Mouse (Mus musculus) forebrain, embryonic 16.5 days (tissue): Measurements from ENCODE around the gene Rundc1. TPM values are rescaled to one million over a fixed set of nuclear protein-coding genes. Genes with fewer than 3 reads are reported as not detected.
"Not testable (repeated sequence)": the region's sequence is repeated elsewhere in the genome, so short reads cannot be mapped to it uniquely, and the experiment has no call there.

Source experiments
- ATAC-seq: fragments of 200-750 bp; cut with Nextera tagmentation; 2 replicates; pipeline ENCODE4 v1.8.0; 2017; ENCODE audit warnings: mild to moderate bottlenecking, moderate library complexity
- H3K27ac ChIP-seq: fragments of 300-500 bp; sonication (generic); 2 replicates; pipeline ENCODE4 v1.5.1; 2014; ENCODE audit warnings: low read length, control low read depth
- H3K27me3 ChIP-seq: fragments of 300-500 bp; sonication (generic); replicated peaks from 2 replicates; pipeline ENCODE4 v1.6.1; 2014; ENCODE audit warnings: low read length; ENCODE audit not compliant: control insufficient read depth, insufficient read depth
- H3K36me3 ChIP-seq: fragments of 300-500 bp; sonication (generic); 2 replicates; pipeline ENCODE4 v1.6.1; 2014; ENCODE audit not compliant: control insufficient read depth, insufficient read depth
- H3K4me1 ChIP-seq: fragments of 300-500 bp; sonication (generic); replicated peaks from 2 replicates; pipeline ENCODE4 v1.6.1; 2014; ENCODE audit warnings: low read length; ENCODE audit not compliant: control insufficient read depth, insufficient read depth
- H3K4me2 ChIP-seq: fragments of 300-500 bp; sonication (generic); 2 replicates; pipeline ENCODE4 v1.6.1; 2014; ENCODE audit warnings: mild to moderate bottlenecking, low read length, control low read depth
- H3K4me3 ChIP-seq: fragments of 300-500 bp; sonication (generic); replicated peaks from 2 replicates; pipeline ENCODE4 v1.5.1; 2014; ENCODE audit warnings: mild to moderate bottlenecking, low read length, control low read depth
- H3K9ac ChIP-seq: fragments of 300-500 bp; sonication (generic); replicated peaks from 2 replicates; pipeline ENCODE4 v1.6.1; 2014; ENCODE audit warnings: low read depth, low read length, control low read depth
- H3K9me3 ChIP-seq: fragments of 300-500 bp; sonication (generic); 2 replicates; pipeline ENCODE4 v1.6.1; 2016; ENCODE audit warnings: low read length; ENCODE audit not compliant: control insufficient read depth
- WGBS: fragments of 180-500 bp; shearing (Covaris S2); extraction: QIAGEN DNeasy Blood & Tissue Kit; methylation state at CpG from one replicate; pipeline ENCODE4 v1.1.7; 2014; 5-methylcytosine and 5-hydroxymethylcytosine counted together
- polyA plus RNA-seq: library from polyadenylated mRNA; unstranded; fragments of >200 nt; fragmentation: Nextera tagmentation; extraction: Ambion mirVana; gene quantifications from 2 replicates; pipeline ENCODE4 v1.2.1, GENCODE M21; 2015

The Rundc1 gene
- polyA plus RNA-seq, 1 experiment from 2014 or later: 32.5 TPM

DNA sequence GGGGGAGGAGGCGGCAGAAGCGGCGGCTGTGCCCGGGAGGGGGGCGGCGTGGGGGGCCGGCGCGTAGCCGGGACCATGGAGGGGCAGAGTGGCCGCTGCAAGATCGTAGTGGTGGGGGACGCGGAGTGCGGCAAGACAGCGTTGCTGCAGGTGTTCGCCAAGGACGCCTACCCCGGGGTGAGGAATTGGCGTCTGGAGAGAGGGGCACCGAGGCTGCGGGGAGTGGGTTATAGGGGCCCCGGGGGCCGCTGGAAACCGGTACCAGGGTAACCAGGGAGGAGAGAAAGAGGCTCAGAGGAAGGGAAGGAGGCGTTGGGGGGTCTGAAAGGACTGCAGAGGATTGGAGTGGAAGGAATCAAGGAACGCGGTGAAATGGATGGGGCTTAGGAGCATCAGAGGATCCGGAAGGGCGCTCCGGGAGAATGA, 43.4 kb downstream of the Rundc1 start:
- Histone ChIP-seq H3K4me3 (peak overlapping the region; percentile 71), H3K4me2 (peak overlapping the region; percentile 89), H3K9me3 (no peaks in the 10 kb centered on the region), H3K36me3 (no peaks in the 10 kb centered on the region), H3K27me3 (no peaks in the 10 kb centered on the region), H3K9ac (peak overlapping the region; percentile 80), H3K27ac (peak overlapping the region; percentile 76), H3K4me1 (peaks cover 43% of the 10 kb centered on the region)
- WGBS: under 1% methylated on average over 30 of the region's 31 CpGs
- ATAC-seq: peak; percentile 15

DNA sequence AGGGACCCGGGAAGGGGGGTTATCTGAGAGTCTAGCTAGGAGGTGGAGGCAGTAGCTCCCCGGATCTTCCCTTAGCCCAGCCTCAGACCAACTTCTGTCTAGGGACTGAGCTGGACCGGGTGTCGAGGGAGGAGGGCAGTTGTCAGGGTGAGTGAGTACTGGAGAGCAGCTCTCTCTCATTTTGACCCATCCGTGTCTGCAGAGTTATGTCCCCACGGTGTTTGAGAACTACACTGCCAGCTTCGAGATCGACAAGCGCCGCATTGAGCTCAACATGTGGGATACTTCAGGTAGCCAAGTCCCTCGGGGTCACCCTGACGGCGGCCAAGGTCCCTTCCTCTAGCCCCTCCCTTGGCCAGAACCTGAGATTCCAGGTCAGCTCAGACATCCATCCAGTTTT, 43.8 kb downstream of the Rundc1 start:
- H3K36me3 ChIP-seq: no peaks in the 10 kb centered on the region
- H3K4me1 ChIP-seq: peaks cover 39% of the 10 kb centered on the region
- no peak; the same call in 1 of the 2 replicates for ATAC-seq
- peak overlapping the region; percentile 71 for H3K4me3 ChIP-seq
- H3K9me3 ChIP-seq: no peaks in the 10 kb centered on the region
- 2% methylated on average over 13 of the region's 13 CpGs for WGBS
- peak overlapping the region; percentile 80 for H3K9ac ChIP-seq
- H3K27me3 ChIP-seq: no peaks in the 10 kb centered on the region
- peak overlapping the region; percentile 76; the same call in 1 of the 2 replicates for H3K27ac ChIP-seq
- H3K4me2 ChIP-seq: peak overlapping the region; percentile 89

DNA sequence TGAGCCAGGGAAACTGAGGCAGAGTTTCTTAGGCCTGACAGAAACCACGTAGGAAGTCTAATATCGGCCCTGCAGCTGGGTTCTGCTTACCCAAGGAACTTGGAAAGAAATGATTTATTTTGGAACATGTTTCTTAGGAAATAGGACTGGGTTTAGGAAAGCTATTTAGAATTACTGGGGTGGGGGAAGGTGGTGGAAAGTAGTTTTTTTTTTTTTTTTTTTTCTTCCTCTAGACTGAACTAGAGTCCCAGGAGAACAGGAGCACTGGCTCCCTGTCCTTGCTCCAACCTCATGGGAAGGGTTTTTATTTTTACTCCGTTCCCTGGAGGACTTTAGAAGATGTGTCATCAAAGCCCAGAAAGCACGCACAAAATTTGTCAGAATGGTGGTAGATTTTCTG, 44.3 kb downstream of the Rundc1 start:
- peak overlapping the region; percentile 80 for H3K9ac ChIP-seq
- ATAC-seq: no peak
- H3K4me1 ChIP-seq: peaks cover 34% of the 10 kb centered on the region
- H3K36me3 ChIP-seq: no peaks in the 10 kb centered on the region
- no peaks in the 10 kb centered on the region for H3K9me3 ChIP-seq
- peak overlapping the region; percentile 71 for H3K4me3 ChIP-seq
- peak overlapping the region; percentile 89 for H3K4me2 ChIP-seq
- 65% methylated on average over 4 of the region's 4 CpGs for WGBS
- H3K27me3 ChIP-seq: no peaks in the 10 kb centered on the region
- H3K27ac ChIP-seq: no peak overlapping the region

DNA sequence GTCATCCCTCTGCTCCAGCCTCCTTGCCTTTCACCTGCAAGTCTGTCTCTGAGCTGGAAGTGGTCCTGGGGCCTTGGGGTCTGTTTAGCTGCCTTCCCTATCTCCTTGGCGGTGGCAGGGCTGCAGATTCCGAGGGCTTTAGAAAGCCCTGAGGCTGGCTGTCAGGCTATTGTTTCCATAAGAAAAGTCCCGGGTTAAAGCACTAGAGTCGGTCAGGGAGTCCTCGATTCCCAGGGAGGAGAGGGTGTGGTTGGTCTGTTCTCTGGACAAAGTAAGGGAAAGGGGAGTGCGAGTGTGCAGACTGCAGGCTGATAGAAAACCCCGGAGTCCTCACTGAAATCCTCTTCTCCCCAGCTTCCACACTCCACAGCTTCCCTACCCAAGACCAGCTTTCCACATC, 45.3 kb downstream of the Rundc1 start:
- peaks cover 25% of the 10 kb centered on the region for H3K4me1 ChIP-seq
- no peak overlapping the region for H3K4me3 ChIP-seq
- H3K4me2 ChIP-seq: peak overlapping the region; percentile 15; the same call in 1 of the 2 replicates
- 16% methylated on average over 7 of the region's 7 CpGs for WGBS
- ATAC-seq: no peak
- H3K36me3 ChIP-seq: no peaks in the 10 kb centered on the region
- no peaks in the 10 kb centered on the region for H3K9me3 ChIP-seq
- no peaks in the 10 kb centered on the region for H3K27me3 ChIP-seq
- H3K27ac ChIP-seq: no peak overlapping the region
- no peak overlapping the region for H3K9ac ChIP-seq

DNA sequence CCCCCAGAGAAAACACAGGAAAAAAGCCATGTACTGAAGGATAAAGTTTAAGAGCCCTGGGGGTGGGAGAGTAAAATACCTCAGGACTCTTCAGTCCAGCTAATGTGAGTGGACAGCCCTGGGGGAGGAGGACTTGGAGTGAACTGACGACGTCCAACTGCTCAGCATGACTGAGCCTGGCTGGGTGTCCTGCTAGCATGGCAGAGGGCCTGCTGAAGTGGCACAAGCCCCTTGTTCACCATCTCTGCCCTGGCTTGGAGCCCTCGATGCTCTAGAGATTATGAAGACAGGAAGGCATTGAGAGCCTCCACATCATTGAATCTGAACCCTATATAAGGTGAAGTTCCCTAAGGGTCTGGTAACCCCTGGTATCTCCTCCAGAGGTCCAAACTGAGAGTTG, 47.0 kb downstream of the Rundc1 start:
- no peak overlapping the region for H3K4me2 ChIP-seq
- H3K4me3 ChIP-seq: no peak overlapping the region
- ATAC-seq: no peak
- no peak overlapping the region for H3K27ac ChIP-seq
- no peaks in the 10 kb centered on the region for H3K9me3 ChIP-seq
- H3K4me1 ChIP-seq: peaks cover 17% of the 10 kb centered on the region
- no peaks in the 10 kb centered on the region for H3K36me3 ChIP-seq
- no peaks in the 10 kb centered on the region for H3K27me3 ChIP-seq
- H3K9ac ChIP-seq: no peak overlapping the region
- 62% methylated on average over 3 of the region's 3 CpGs for WGBS

DNA sequence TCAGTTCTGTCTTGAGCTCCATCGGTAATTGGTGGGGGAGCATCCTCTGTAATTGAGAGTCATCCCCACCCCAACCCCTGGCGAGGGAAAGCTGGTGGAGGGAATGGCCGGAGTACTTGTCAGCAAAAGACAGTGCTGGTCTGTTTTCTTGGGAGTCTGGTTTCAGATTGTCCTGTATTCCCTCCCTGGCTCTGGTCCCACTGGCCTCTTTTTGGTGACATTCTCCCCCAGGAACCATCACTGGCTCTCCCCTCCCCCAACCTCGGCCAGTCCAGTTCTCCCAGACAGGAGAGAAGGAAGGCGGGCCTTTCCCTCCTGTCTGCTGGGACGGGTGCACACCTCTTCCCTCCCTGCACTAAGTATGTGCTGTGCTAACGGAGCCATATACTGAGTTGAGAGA, 47.5 kb downstream of the Rundc1 start:
- WGBS: 56% methylated on average over 7 of the region's 7 CpGs
- no peak overlapping the region for H3K9ac ChIP-seq
- no peaks in the 10 kb centered on the region for H3K27me3 ChIP-seq
- no peaks in the 10 kb centered on the region for H3K9me3 ChIP-seq
- H3K4me3 ChIP-seq: no peak overlapping the region
- ATAC-seq: no peak
- H3K27ac ChIP-seq: no peak overlapping the region
- H3K4me1 ChIP-seq: peaks cover 17% of the 10 kb centered on the region
- no peak overlapping the region for H3K4me2 ChIP-seq
- no peaks in the 10 kb centered on the region for H3K36me3 ChIP-seq

DNA sequence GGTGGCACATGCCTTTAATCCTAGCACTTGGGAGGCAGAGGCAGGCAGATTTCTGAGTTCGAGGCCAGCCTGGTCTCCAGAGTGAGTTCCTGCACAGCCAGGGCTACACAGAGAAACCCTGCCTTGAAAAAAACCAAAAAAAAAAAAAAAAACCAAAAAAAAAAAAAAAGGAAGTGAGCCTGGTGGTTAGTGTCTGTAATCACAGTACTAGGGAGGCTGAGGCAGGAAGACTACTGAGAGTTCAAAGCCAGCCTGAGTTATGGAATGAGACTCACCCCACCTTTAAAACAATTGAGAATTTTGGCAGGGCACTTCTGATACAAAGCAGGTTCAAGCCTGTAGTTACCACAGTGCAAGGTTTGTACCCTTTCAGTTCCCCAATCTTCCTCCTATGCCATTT, 48.8 kb downstream of the Rundc1 start:
- not testable (repeated sequence) for H3K9ac ChIP-seq, H3K9me3 ChIP-seq, H3K4me3 ChIP-seq, H3K27me3 ChIP-seq, H3K4me2 ChIP-seq, H3K36me3 ChIP-seq, ATAC-seq, H3K27ac ChIP-seq
- WGBS: 67% methylated on average over 1 of the region's 1 CpGs
- peaks cover 19% of the 10 kb centered on the region for H3K4me1 ChIP-seq

DNA sequence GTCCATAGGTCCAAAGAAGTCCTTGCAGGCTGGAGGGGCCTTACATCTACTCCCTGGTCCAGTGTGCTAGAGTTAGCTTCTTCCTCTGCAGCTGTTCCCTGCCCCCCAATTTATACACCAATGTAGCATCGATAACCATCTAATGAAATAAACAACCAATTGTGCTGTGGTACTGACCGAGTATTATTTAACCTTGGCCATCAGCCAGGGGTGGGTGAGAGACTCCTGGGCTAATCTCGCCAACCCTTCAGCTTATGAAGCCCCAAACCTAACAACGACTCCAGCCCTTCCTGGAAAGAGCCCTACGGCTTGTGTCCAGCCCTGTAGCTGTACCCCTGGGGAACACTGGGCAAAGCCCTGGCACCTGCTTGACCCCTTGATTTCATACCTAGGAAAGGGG, 49.4 kb downstream of the Rundc1 start:
- Histone ChIP-seq H3K4me3 (no peak overlapping the region), H3K9ac (no peak overlapping the region), H3K27ac (no peak overlapping the region), H3K9me3 (no peaks in the 10 kb centered on the region), H3K27me3 (no peaks in the 10 kb centered on the region), H3K4me1 (peaks cover 20% of the 10 kb centered on the region), H3K36me3 (no peaks in the 10 kb centered on the region), H3K4me2 (no peak overlapping the region)
- ATAC-seq: no peak
- WGBS: 53% methylated on average over 5 of the region's 5 CpGs

DNA sequence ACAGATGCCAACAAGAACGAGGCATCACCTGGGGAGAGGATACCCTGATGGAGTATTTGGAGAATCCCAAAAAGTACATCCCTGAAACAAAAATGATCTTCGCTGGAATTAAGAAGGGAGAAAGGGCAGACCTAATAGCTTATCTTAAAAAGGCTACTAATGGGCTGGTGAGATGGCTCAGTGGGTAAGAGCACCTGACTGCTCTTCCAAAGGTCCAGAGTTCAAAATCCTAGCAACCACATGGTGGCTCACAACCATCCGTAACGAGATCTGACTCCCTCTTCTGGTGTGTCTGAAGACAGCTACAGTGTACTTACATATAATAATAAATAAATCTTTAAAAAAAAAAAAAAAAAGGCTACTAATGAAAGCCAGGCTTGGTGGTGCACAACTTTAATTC, 51.5 kb downstream of the Rundc1 start:
- not testable (repeated sequence) for H3K27me3 ChIP-seq, H3K9me3 ChIP-seq, H3K4me3 ChIP-seq, H3K27ac ChIP-seq, H3K9ac ChIP-seq, H3K36me3 ChIP-seq, ATAC-seq, H3K4me2 ChIP-seq
- WGBS: 80% methylated on average over 4 of the region's 4 CpGs
- peaks cover 27% of the 10 kb centered on the region for H3K4me1 ChIP-seq

DNA sequence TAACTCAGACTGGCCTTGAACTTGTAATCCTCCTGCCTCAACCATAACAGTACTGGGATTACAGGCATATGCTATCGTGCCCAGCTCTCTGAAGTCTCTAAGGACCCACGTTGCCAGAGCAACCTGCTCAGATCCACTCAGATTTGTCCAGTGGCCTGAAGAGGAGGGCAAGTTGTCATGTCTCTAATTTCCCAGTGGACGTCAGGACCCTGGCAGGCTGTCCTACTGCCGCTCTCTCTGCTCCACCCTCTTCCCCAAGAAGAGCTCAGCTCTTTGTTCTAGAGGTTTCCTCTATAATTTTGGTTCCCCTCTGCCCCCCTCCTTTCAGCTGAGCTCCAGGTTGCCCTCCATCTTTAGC, 52.3 kb downstream of the Rundc1 start:
- 13% methylated on average over 4 of the region's 4 CpGs for WGBS
- Histone ChIP-seq H3K4me2 (no peak overlapping the region), H3K36me3 (no peaks in the 10 kb centered on the region), H3K9me3 (no peaks in the 10 kb centered on the region), H3K27ac (peak overlapping the region; percentile 91), H3K9ac (no peak overlapping the region), H3K4me3 (no peak overlapping the region), H3K27me3 (no peaks in the 10 kb centered on the region), H3K4me1 (peaks cover 27% of the 10 kb centered on the region)
- ATAC-seq: peak; percentile 49
